Mouse (Mus musculus): ENCODE measurements at regions not wholly inside any gene's neighbourhood (a gene's known extent, or its start where the extent isn't known, plus 50 kb on each side); places are given as distances from the start of the nearest gene placed in this dataset.
"Not testable (repeated sequence)": the region's sequence is repeated elsewhere in the genome, so short reads cannot be mapped to it uniquely, and the experiment has no call there.

GRCm38 (mm10) chrX:76077781-76078180 is 186.3 kb upstream of the Cldn34b3 start:
- ATAC-seq (ENCODE audit: low TSS enrichment), result no peak

GRCm38 (mm10) chrX:76082670-76083069 is 181.4 kb upstream of the Cldn34b3 start:
- ATAC-seq (ENCODE audit: low TSS enrichment), result peak; percentile 94

- ATAC-seq (ENCODE audit: low TSS enrichment), result no peak
These were observed 153.2 kb upstream of the Cldn34b3 start for GRCm38 (mm10) chrX:76110763-76111474.

- ATAC-seq (ENCODE audit: low TSS enrichment), result no peak
These were observed 148.0 kb upstream of the Cldn34b3 start for GRCm38 (mm10) chrX:76116086-76116485.

- ATAC-seq (ENCODE audit: low TSS enrichment), result no peak
These were observed 147.5 kb upstream of the Cldn34b3 start for GRCm38 (mm10) chrX:76116562-76116961.

- no peak for ATAC-seq (ENCODE audit: low TSS enrichment)
These were observed 143.2 kb upstream of the Cldn34b3 start for GRCm38 (mm10) chrX:76120936-76121335.

- ATAC-seq (ENCODE audit: low TSS enrichment), result no peak
These were observed 140.7 kb upstream of the Cldn34b3 start for GRCm38 (mm10) chrX:76123355-76123754.

- ATAC-seq (ENCODE audit: low TSS enrichment), result no peak
These were observed 126.4 kb upstream of the Cldn34b3 start for GRCm38 (mm10) chrX:76137729-76138128.

- no peak for ATAC-seq (ENCODE audit: low TSS enrichment)
These were observed 123.1 kb upstream of the Cldn34b3 start for GRCm38 (mm10) chrX:76141022-76141421.

- not testable (repeated sequence) for ATAC-seq (ENCODE audit: low TSS enrichment)
These were observed 89.3 kb upstream of the Cldn34b3 start for GRCm38 (mm10) chrX:76174806-76175205.

GRCm38 (mm10) chrX:76181446-76182148 is 82.5 kb upstream of the Cldn34b3 start:
- ATAC-seq (ENCODE audit: low TSS enrichment), result peak; percentile 99

- ATAC-seq (ENCODE audit: low TSS enrichment), result no peak
These were observed 63.5 kb upstream of the Cldn34b3 start for GRCm38 (mm10) chrX:76200607-76201006.

GRCm38 (mm10) chrX:76201366-76201765 is 62.7 kb upstream of the Cldn34b3 start:
- ATAC-seq (ENCODE audit: low TSS enrichment), result no peak
